Mouse (Mus musculus) ES-Bruce4 (cell line): Measurements from ENCODE around the gene Cks1b. TPM values are rescaled to one million over a fixed set of nuclear protein-coding genes. Genes with fewer than 3 reads are reported as not detected.

Experiments used
- H3K27ac ChIP-seq: 2 replicates; pipeline ENCODE4 v1.5.1; 2012; ENCODE audit warnings: low read length, inconsistent platforms; ENCODE audit not compliant: insufficient read depth
- H3K27me3 ChIP-seq: 2 replicates; pipeline ENCODE4 v1.6.1; 2012; ENCODE audit warnings: mild to moderate bottlenecking, low read length, inconsistent platforms; ENCODE audit not compliant: control insufficient read depth, poor library complexity, insufficient read depth, severe bottlenecking
- H3K36me3 ChIP-seq: 2 replicates; pipeline ENCODE4 v1.6.1; 2012; ENCODE audit warnings: inconsistent platforms, mild to moderate bottlenecking, low read length, moderate library complexity; ENCODE audit not compliant: control insufficient read depth, poor library complexity, insufficient read depth, severe bottlenecking
- H3K4me1 ChIP-seq: one replicate; pipeline ENCODE4 v1.8.1; 2011; ENCODE audit warnings: low read length; ENCODE audit not compliant: control insufficient read depth, insufficient read depth
- H3K4me3 ChIP-seq: 2 replicates; pipeline ENCODE4 v1.5.1; 2011; ENCODE audit warnings: low read depth, mild to moderate bottlenecking, low read length
- H3K9ac ChIP-seq: 2 replicates; pipeline ENCODE4 v1.6.1; 2012; ENCODE audit warnings: low read depth, mild to moderate bottlenecking, inconsistent platforms; ENCODE audit not compliant: poor library complexity, severe bottlenecking
- H3K9me3 ChIP-seq: replicated peaks from 2 replicates; pipeline ENCODE4 v1.6.1; 2012; ENCODE audit warnings: mild to moderate bottlenecking, low read length, inconsistent platforms; ENCODE audit not compliant: control insufficient read depth, poor library complexity, insufficient read depth, severe bottlenecking
- CTCF ChIP-seq: IDR thresholded peaks from one replicate; pipeline ENCODE4 v1.8.1; 2011; ENCODE audit warnings: low read depth, low read length
- EP300 ChIP-seq: IDR thresholded peaks from 2 replicates; pipeline ENCODE4 v1.6.1; 2011; ENCODE audit warnings: low read depth, low read length; ENCODE audit not compliant: insufficient read depth
- POLR2A ChIP-seq: IDR thresholded peaks from one replicate; pipeline ENCODE4 v1.8.1; 2011; ENCODE audit warnings: low read length; ENCODE audit not compliant: insufficient read depth
- polyA plus RNA-seq: library from polyadenylated mRNA; stranded (reverse); fragments of >200 nt; gene quantifications from 2 replicates; pipeline ENCODE4 v1.2.4, GENCODE M21; 2011; ENCODE audit warnings: low read depth; ENCODE audit not compliant: missing spikeins, insufficient read depth, insufficient read length

Cks1b gene
- polyA plus RNA-seq, 1 experiment, result 290 TPM

DNA sequence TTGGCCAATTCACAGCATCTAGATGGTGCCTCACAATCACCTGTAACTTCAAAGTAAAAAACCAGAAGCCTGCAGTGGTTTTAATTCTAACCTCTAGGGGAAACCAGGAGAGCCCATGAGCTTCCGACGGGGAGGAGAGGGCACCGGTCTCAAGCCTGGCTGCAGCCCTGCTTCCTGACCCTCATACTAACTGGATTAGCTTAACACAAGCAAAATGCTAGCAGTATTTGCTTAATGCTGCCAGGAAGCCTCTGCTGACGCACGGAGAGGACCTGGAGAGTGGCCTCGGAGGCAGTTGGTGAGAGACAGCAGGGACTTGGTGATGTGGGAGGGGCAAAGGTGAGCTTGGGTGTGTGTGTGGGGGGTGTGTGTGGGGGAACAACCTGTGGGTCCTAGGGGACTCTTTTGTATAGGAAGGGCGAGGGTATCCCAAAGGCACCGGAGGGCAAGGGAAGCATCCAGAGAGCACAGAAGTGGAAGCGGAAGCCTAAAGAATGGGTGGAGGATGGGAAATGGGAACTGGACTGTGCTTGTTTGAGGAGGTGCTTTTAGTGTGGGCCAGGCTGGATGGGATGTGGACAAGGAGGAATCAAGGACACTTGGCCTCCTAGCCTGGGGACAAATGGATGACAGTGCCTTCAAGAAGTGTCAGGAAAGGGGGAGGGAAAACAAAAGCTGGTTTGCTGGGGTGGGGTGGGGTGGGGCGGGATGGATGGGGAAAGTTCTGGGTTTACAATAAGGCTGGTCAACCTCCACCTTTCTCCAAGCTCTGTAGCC lies 36.4 kb upstream of the Cks1b start, which contains the start of gene Pmvk:
Gene Pmvk (plus strand): TSS at position 141 of the 777 bp plus-strand sequence.
- Histone ChIP-seq H3K27me3 (no peaks in the 10 kb centered on the region), H3K9me3 (no peaks in the 10 kb centered on the region), H3K27ac (peak within 1 kb of the TSS; percentile 75), H3K9ac (no peak within 1 kb of the TSS), H3K4me1 (peaks cover 5% of the 10 kb centered on the region), H3K36me3 (no peaks in the 10 kb centered on the region), H3K4me3 (no peak within 1 kb of the TSS)
- TF ChIP-seq POLR2A (no peak), EP300 (peak; percentile 74; the same call in 1 of the 2 replicates)

- Histone ChIP-seq H3K4me3 (no peak overlapping the region), H3K4me1 (peaks cover 5% of the 10 kb centered on the region), H3K9me3 (no peaks in the 10 kb centered on the region), H3K27ac (no peak overlapping the region), H3K9ac (no peak overlapping the region), H3K27me3 (no peaks in the 10 kb centered on the region), H3K36me3 (no peaks in the 10 kb centered on the region)
- TF ChIP-seq POLR2A, result no peak
- TF ChIP-seq EP300, result no peak
- no peak for TF ChIP-seq CTCF
These were observed 33.7 kb upstream of the Cks1b start for GRCm38 (mm10) chr3:89451916-89452315.

DNA sequence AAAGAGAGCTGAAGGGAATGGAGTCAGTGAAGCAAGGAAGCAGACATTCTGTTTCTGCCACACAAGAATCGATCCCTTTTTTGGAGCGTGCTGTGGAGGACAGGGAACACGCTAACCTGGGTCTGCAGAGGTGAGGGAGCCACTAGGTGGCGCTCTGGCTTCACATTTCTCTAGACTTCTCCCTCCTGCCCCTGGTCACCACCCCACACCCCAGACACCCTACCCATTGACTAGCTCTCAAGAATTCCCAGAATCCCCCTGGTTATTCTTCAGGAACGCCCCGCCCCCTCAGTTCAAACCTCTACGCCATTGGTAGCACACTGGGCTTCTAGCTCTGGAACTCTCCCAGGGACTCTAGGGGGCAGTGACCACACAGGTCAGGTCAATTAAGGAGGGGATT lies 31.4 kb upstream of the Cks1b start:
- no peak overlapping the region for H3K27ac ChIP-seq

DNA sequence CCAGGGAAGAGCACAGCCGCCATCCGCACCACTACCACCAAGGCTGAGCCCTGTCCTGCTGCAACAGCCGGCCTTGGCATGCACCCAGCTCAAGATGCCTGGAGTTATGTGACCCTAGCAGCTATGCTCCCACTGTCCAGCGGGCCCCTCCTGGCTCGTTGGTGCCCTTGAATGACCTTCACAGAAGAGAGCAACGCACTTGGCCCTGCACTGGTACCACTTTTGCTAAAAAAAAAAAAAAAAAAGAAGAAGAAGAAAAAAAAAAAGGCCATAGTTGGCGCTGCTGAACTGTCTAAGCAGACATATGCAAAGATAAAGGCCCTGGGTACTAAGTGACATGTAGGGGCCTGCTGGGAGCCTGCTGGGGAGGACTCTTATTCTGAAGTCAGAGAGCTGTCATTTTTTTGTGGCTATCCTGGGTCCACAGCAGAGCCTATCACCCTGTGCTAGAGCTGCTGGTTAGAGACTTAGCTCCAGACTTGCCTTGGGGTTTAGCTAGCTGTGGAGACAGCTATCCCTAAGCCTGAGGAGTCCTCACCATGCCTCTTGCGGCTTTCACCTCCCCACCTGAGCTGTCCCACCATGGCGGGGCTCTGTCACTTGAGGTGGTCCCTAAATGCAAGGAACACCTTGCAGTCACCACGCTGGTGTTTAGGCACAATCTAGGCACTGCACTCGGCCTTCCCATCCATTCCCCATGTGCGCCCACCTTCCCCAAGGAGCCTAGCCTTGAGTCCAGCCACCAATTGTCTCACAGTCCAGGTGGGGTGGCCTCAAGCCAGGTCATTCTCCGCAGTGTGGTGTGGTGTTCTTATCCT lies 30.7 kb upstream of the Cks1b start:
- no peaks in the 10 kb centered on the region for H3K4me1 ChIP-seq
- no peak for TF ChIP-seq CTCF
- TF ChIP-seq POLR2A, result no peak
- no peak for TF ChIP-seq EP300
- no peak overlapping the region for H3K27ac ChIP-seq
- no peaks in the 10 kb centered on the region for H3K36me3 ChIP-seq
- H3K9ac ChIP-seq, result no peak overlapping the region
- H3K9me3 ChIP-seq, result no peaks in the 10 kb centered on the region
- H3K4me3 ChIP-seq, result peak overlapping the region; percentile 35
- no peaks in the 10 kb centered on the region for H3K27me3 ChIP-seq

More for the DNA sequence above, 31.4 kb upstream of the Cks1b start:
- Histone ChIP-seq H3K4me1 (peaks cover 2% of the 10 kb centered on the region), H3K9me3 (no peaks in the 10 kb centered on the region), H3K27me3 (no peaks in the 10 kb centered on the region), H3K4me3 (peak overlapping the region; percentile 35), H3K36me3 (no peaks in the 10 kb centered on the region), H3K9ac (no peak overlapping the region)
- TF ChIP-seq POLR2A (no peak), CTCF (peak; percentile 92), EP300 (peak; percentile 30; the same call in 1 of the 2 replicates)

- Histone ChIP-seq H3K27me3 (no peaks in the 10 kb centered on the region), H3K9ac (no peak overlapping the region), H3K27ac (no peak overlapping the region), H3K9me3 (no peaks in the 10 kb centered on the region), H3K36me3 (no peaks in the 10 kb centered on the region), H3K4me3 (no peak overlapping the region), H3K4me1 (peaks cover 5% of the 10 kb centered on the region)
- TF ChIP-seq CTCF, result no peak
- TF ChIP-seq POLR2A, result no peak
- TF ChIP-seq EP300, result no peak
These were observed 22.5 kb upstream of the Cks1b start for GRCm38 (mm10) chr3:89440691-89441090.

- Histone ChIP-seq H3K9me3 (no peaks in the 10 kb centered on the region), H3K27me3 (no peaks in the 10 kb centered on the region), H3K27ac (peak overlapping the region; percentile 86), H3K4me3 (peak overlapping the region; percentile 48), H3K4me1 (peaks cover 5% of the 10 kb centered on the region), H3K9ac (peak overlapping the region; percentile 68), H3K36me3 (peaks cover 10% of the 10 kb centered on the region)
- TF ChIP-seq CTCF (no peak), EP300 (no peak), POLR2A (no peak)
These were observed 19.1 kb upstream of the Cks1b start for GRCm38 (mm10) chr3:89437269-89437668.
